Mouse (Mus musculus) G1E (cell line): Measurements from ENCODE around the gene Lysmd1.

ENCODE experiments used
- CTCF ChIP-seq: IDR thresholded peaks from 2 replicates; pipeline ENCODE4 v1.5.1; 2012; ENCODE audit warnings: low read depth, low read length, inconsistent platforms, mixed read lengths
- POLR2AphosphoS5 ChIP-seq: IDR thresholded peaks from 2 replicates; pipeline ENCODE4 v1.6.1; 2012; ENCODE audit warnings: low read depth, low read length, inconsistent platforms; ENCODE audit not compliant: insufficient replicate concordance

DNA sequence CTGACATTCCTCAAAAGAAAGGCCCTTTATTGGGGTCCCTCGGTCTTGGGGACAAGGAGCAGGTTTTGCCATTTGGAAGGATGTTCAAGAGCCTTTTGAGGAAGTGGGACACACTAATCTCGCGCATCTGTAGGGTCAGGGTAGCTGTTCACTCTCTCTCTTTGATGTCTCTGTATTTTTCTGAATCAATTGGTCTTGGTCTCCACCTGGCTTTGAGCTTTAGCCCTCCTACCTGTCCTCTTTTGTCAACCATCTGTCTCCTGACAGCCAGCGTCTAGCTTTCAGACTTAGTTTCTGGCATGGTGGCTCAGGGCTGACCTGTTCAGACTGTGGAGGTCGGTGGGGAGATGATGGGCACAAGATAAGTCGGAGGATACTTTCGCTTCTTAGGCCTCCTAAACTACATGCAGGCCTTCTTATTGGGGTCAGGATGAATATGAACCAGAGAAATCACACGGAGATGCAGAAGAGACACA is 25.7 kb downstream of the Lysmd1 start:
- TF ChIP-seq POLR2AphosphoS5 = no peak
- TF ChIP-seq CTCF = no peak
